Mouse (Mus musculus) kidney, postnatal 25 days (tissue): Measurements from ENCODE around the gene Gtf2ird1.
"Not testable (repeated sequence)": the region's sequence is repeated elsewhere in the genome, so short reads cannot be mapped to it uniquely, and the experiment has no call there.

Source experiments
- DNase-seq, 2 experiments: peaks; one replicate each; pipeline ENCODE4 v3.0.0; 2021; ENCODE audit warnings: mixed read lengths in 2 of 2

Gtf2ird1 gene

GRCm38 (mm10) chr5:134341721-134342120, 114.8 kb downstream of the Gtf2ird1 start:
- DNase-seq = no peak

- peak in 1 of 2 experiments; percentile 30 for DNase-seq
Measured at GRCm38 (mm10) chr5:134341321-134341720, 115.2 kb downstream of the Gtf2ird1 start.

GRCm38 (mm10) chr5:134340101-134340522, 116.4 kb downstream of the Gtf2ird1 start:
- peak; percentile 44 to 51 for DNase-seq

GRCm38 (mm10) chr5:134337012-134337411, 119.5 kb downstream of the Gtf2ird1 start:
- DNase-seq = not testable (repeated sequence)

- peak; percentile 29 to 63 for DNase-seq
Measured at GRCm38 (mm10) chr5:134332743-134333142, 123.8 kb downstream of the Gtf2ird1 start.

GRCm38 (mm10) chr5:134330082-134330481, 126.4 kb downstream of the Gtf2ird1 start:
- DNase-seq = no peak

GRCm38 (mm10) chr5:134329311-134329710, 127.2 kb downstream of the Gtf2ird1 start:
- no peak for DNase-seq

- DNase-seq = no peak
Measured at GRCm38 (mm10) chr5:134328482-134329001, 128.0 kb downstream of the Gtf2ird1 start.

- no peak for DNase-seq
Measured at GRCm38 (mm10) chr5:134325856-134326566, 130.5 kb downstream of the Gtf2ird1 start.

- DNase-seq = no peak
Measured at GRCm38 (mm10) chr5:134323869-134324268, 132.6 kb downstream of the Gtf2ird1 start.

GRCm38 (mm10) chr5:134323311-134323710, 133.2 kb downstream of the Gtf2ird1 start:
- DNase-seq = no peak

- no peak for DNase-seq
Measured at GRCm38 (mm10) chr5:134322355-134322754, 134.2 kb downstream of the Gtf2ird1 start.

- DNase-seq = no peak
Measured at GRCm38 (mm10) chr5:134321699-134322098, 134.8 kb downstream of the Gtf2ird1 start.

GRCm38 (mm10) chr5:134318903-134319302, 137.6 kb downstream of the Gtf2ird1 start:
- no peak for DNase-seq

GRCm38 (mm10) chr5:134316721-134317120, 139.8 kb downstream of the Gtf2ird1 start:
- peak; percentile 64 to 71 for DNase-seq

GRCm38 (mm10) chr5:134315623-134316350, 140.7 kb downstream of the Gtf2ird1 start:
- peak; percentile 80 to 86 for DNase-seq

GRCm38 (mm10) chr5:134314688-134315622, 141.6 kb downstream of the Gtf2ird1 start, which contains the start of gene Gtf2i:
TSS of gene Gtf2i (minus strand) at chr5:134314760.
- peak; percentile 95 to 99 for DNase-seq

- no peak for DNase-seq
Measured at GRCm38 (mm10) chr5:134314068-134314674, 142.3 kb downstream of the Gtf2ird1 start.

- peak; percentile 97 to 100 for DNase-seq
Measured at GRCm38 (mm10) chr5:134313451-134314067, 143.0 kb downstream of the Gtf2ird1 start.

- DNase-seq = no peak
Measured at GRCm38 (mm10) chr5:134312691-134313450, 143.6 kb downstream of the Gtf2ird1 start.
